Comparison of ENCODE assay signal across 13 mouse cellular contexts in the genomic region with DNA sequence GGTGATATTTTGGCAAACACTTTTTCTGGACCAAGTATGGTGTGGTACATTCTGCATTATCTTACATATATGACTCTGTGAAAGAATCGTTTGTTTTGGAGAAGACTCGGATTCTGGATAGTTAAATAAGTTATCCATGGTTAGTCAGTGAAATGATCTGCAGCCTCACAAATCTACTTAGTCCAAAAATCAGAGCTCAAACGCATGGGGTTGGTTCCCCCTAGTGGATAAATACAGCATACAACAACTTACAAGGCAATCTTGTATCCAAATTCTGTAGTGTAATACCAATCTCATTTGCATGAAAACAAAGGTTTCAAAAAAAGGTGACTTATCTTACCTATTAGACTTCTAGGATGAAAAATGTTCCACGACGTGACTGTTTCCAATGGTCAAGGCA. TPM values are rescaled to one million over a fixed set of nuclear protein-coding genes. Genes with fewer than 3 reads are reported as not detected.
DNase-seq lines count a peak whose midpoint lies in the region; ATAC-seq and TF ChIP-seq lines count a peak whose summit lies in the region.
"Had no signal": no experiment of that assay in that cellular context is flagged by ENCODE, and none has a peak within 500 bp of the region (broad histone marks: within the 10 kb centered on the region; RNA-seq: fewer than 3 reads in every experiment).

No protein-coding gene starts in this region.

- no peak for DNase-seq in heart, adult 2 months
- no peak for DNase-seq in heart, adult 18-20 months
- peak; percentile 8 for DNase-seq in lung, postnatal 0 days (ENCODE audit: low spot score)
- DNase-seq in lung, adult 2 months = no peak
- peak; percentile 53 for DNase-seq in R1 (ENCODE audit: low read depth, low spot score)
- peak; percentile 55 for DNase-seq in retina, embryonic 14.5 days (ENCODE audit: low spot score)
- DNase-seq in adrenal gland, adult 18-20 months (ENCODE audit: low spot score in 2 of 2) = no peak
- no peak for DNase-seq in gastrocnemius, postnatal 10 days
- DNase-seq: cerebellum, adult 11-12 months; heart, postnatal 36 days; thymus, adult 2 months had no signal

- no peak overlapping the region for H3K27ac ChIP-seq in heart, adult 2 months
- H3K27ac ChIP-seq in lung, postnatal 0 days (ENCODE audit: low read length) = no peak overlapping the region

- peak; percentile 25 for TF ChIP-seq CTCF in heart, adult 2 months (IDR thresholded peaks at IDR 0.05)
- peak; percentile 21 for TF ChIP-seq CTCF in lung, postnatal 0 days (IDR thresholded peaks at IDR 0.05)
- no peak for TF ChIP-seq CTCF in lung, adult 2 months (IDR thresholded peaks at IDR 0.05; ENCODE audit: insufficient read depth, low read length)

- H3K27me3 ChIP-seq in heart, adult 2 months (ENCODE audit: control insufficient read depth, insufficient read depth, low read length) = no peaks in the 10 kb centered on the region
- no peaks in the 10 kb centered on the region for H3K27me3 ChIP-seq in lung, postnatal 0 days (replicated peaks; ENCODE audit: insufficient read depth, low read length)
- H3K27me3 ChIP-seq: megakaryocyte, embryonic 14.5 days had no signal

- H3K4me2 ChIP-seq in lung, postnatal 0 days (replicated peaks; ENCODE audit: low read depth, low read length) = no peak overlapping the region

- H3K4me3 ChIP-seq in heart, adult 2 months = no peak overlapping the region
- no peak overlapping the region for H3K4me3 ChIP-seq in lung, postnatal 0 days (ENCODE audit: low read depth, low read length)
- no peak overlapping the region for H3K4me3 ChIP-seq in lung, adult 2 months (replicated peaks; ENCODE audit: extremely low read depth, low read depth, low read length)
- H3K4me3 ChIP-seq: megakaryocyte, embryonic 14.5 days had no signal

- no peaks in the 10 kb centered on the region for H3K9me3 ChIP-seq in lung, postnatal 0 days (ENCODE audit: low read length)
- H3K9me3 ChIP-seq: megakaryocyte, embryonic 14.5 days had no signal

- no peak overlapping the region for H3K9ac ChIP-seq in heart, adult 2 months (ENCODE audit: low read depth, low read length)
- no peak overlapping the region for H3K9ac ChIP-seq in lung, postnatal 0 days (replicated peaks; ENCODE audit: low read depth)

- no peaks in the 10 kb centered on the region for H3K36me3 ChIP-seq in heart, adult 2 months (ENCODE audit: control insufficient read depth, insufficient read depth, low read length)
- no peaks in the 10 kb centered on the region for H3K36me3 ChIP-seq in lung, postnatal 0 days (ENCODE audit: insufficient read depth, low read length)

- no peak for TF ChIP-seq EP300 in heart, adult 2 months (IDR thresholded peaks at IDR 0.05; ENCODE audit: insufficient read depth, low read depth, low read length)
- TF ChIP-seq EP300 in lung, postnatal 0 days (IDR thresholded peaks at IDR 0.05) = no peak

- WGBS in heart, adult 2 months = 21% methylated on average over 5 of the region's 5 CpGs
- 30% methylated on average over 5 of the region's 5 CpGs for WGBS in lung, postnatal 0 days
- WGBS in lung, adult 2 months = 25% methylated on average over 5 of the region's 5 CpGs

- ATAC-seq in lung, postnatal 0 days = no peak

- H3K4me1 ChIP-seq in heart, adult 2 months (ENCODE audit: control insufficient read depth, insufficient read depth, low read length) = no peaks in the 10 kb centered on the region
- H3K4me1 ChIP-seq in lung, postnatal 0 days (ENCODE audit: insufficient read depth, low read depth, low read length) = no peaks in the 10 kb centered on the region
- H3K4me1 ChIP-seq in lung, adult 2 months (ENCODE audit: control insufficient read depth, insufficient read depth, low read length) = no peaks in the 10 kb centered on the region
- H3K4me1 ChIP-seq: megakaryocyte, embryonic 14.5 days had no signal

- TF ChIP-seq POLR2A in heart, adult 2 months (IDR thresholded peaks at IDR 0.05; ENCODE audit: insufficient read depth, low read depth, low read length) = no peak
- no peak for TF ChIP-seq POLR2A in lung, adult 2 months (IDR thresholded peaks at IDR 0.05; ENCODE audit: borderline replicate concordance, extremely low read depth, low read depth, low read length)

- no peaks in the 10 kb centered on the region for H3K79me2 ChIP-seq in heart, adult 2 months (replicated peaks; ENCODE audit: control insufficient read depth, insufficient read depth, low read length)

- intact Hi-C loops in heart, adult 2 months (cut with DNase I) = no loop called here

RNA-seq across cellular contexts. Expression of a gene that starts 0.4 kb away (rescaled TPM):
- not detected for total RNA-seq in heart, adult 2 months (2021)
- not detected in 2 replicates for polyA plus RNA-seq in heart, adult 2 months (2012; rRNA removed)
- total RNA-seq in heart, adult 18-20 months (2021) = not detected
- polyA plus RNA-seq in lung, postnatal 0 days (2015; fragmentation: Nextera tagmentation; extraction: Ambion mirVana) = not detected in 2 replicates
- polyA plus RNA-seq in lung, adult 2 months (2012; rRNA removed) = not detected in 2 replicates
- not detected for total RNA-seq in adrenal gland, adult 18-20 months (2021)
- total RNA-seq in gastrocnemius, postnatal 10 days (2021) = not detected
- total RNA-seq: heart, postnatal 36 days had no signal
- polyA plus RNA-seq: frontal cortex, adult 2 months; thymus, adult 2 months had no signal

RNA-seq across cellular contexts. Expression of a gene that starts 11.5 kb away (rescaled TPM):
- total RNA-seq in heart, adult 2 months (2021) = not detected
- not detected in 2 replicates for polyA plus RNA-seq in heart, adult 2 months (2012; rRNA removed)
- not detected for total RNA-seq in heart, adult 18-20 months (2021)
- polyA plus RNA-seq in lung, postnatal 0 days (2015; fragmentation: Nextera tagmentation; extraction: Ambion mirVana) = not detected in 2 replicates
- polyA plus RNA-seq in lung, adult 2 months (2012; rRNA removed) = not detected in 2 replicates
- total RNA-seq in adrenal gland, adult 18-20 months (2021) = not detected
- total RNA-seq in gastrocnemius, postnatal 10 days (2021) = not detected
- total RNA-seq: heart, postnatal 36 days had no signal
- polyA plus RNA-seq: frontal cortex, adult 2 months; thymus, adult 2 months had no signal

RNA-seq across cellular contexts. Expression of a gene that starts 20.8 kb away (rescaled TPM):
- total RNA-seq in heart, adult 2 months (2021) = not detected
- polyA plus RNA-seq in heart, adult 2 months (2012; rRNA removed) = not detected in 2 replicates
- not detected for total RNA-seq in heart, adult 18-20 months (2021)
- not detected in 2 replicates for polyA plus RNA-seq in lung, postnatal 0 days (2015; fragmentation: Nextera tagmentation; extraction: Ambion mirVana)
- polyA plus RNA-seq in lung, adult 2 months (2012; rRNA removed) = not detected in 2 replicates
- not detected for total RNA-seq in adrenal gland, adult 18-20 months (2021)
- total RNA-seq in gastrocnemius, postnatal 10 days (2021) = not detected
- total RNA-seq: heart, postnatal 36 days had no signal
- polyA plus RNA-seq: frontal cortex, adult 2 months; thymus, adult 2 months had no signal

RNA-seq across cellular contexts. Expression of a gene that starts 31.7 kb away (rescaled TPM):
- not detected for total RNA-seq in heart, adult 2 months (2021)
- polyA plus RNA-seq in heart, adult 2 months (2012; rRNA removed) = not detected in 2 replicates
- total RNA-seq in heart, adult 18-20 months (2021) = not detected
- not detected in 2 replicates for polyA plus RNA-seq in lung, postnatal 0 days (2015; fragmentation: Nextera tagmentation; extraction: Ambion mirVana)
- not detected in 2 replicates for polyA plus RNA-seq in lung, adult 2 months (2012; rRNA removed)
- not detected for total RNA-seq in adrenal gland, adult 18-20 months (2021)
- total RNA-seq in gastrocnemius, postnatal 10 days (2021) = not detected
- total RNA-seq: heart, postnatal 36 days had no signal
- polyA plus RNA-seq: frontal cortex, adult 2 months; thymus, adult 2 months had no signal

RNA-seq across cellular contexts. Expression of a gene that starts 41.1 kb away (rescaled TPM):
- not detected for total RNA-seq in heart, adult 2 months (2021)
- not detected in 2 replicates for polyA plus RNA-seq in heart, adult 2 months (2012; rRNA removed)
- not detected for total RNA-seq in heart, adult 18-20 months (2021)
- not detected in 2 replicates for polyA plus RNA-seq in lung, postnatal 0 days (2015; fragmentation: Nextera tagmentation; extraction: Ambion mirVana)
- polyA plus RNA-seq in lung, adult 2 months (2012; rRNA removed) = not detected in 2 replicates
- total RNA-seq in adrenal gland, adult 18-20 months (2021) = not detected
- total RNA-seq in gastrocnemius, postnatal 10 days (2021) = not detected
- total RNA-seq: heart, postnatal 36 days had no signal
- polyA plus RNA-seq: thymus, adult 2 months had no signal

Comparison
In these comparisons a context has a peak if more than half of its experiments do, and no peak if none do; other contexts are left out.
1. DNase-seq: peak in lung, postnatal 0 days (single experiment), R1 (single experiment) and retina, embryonic 14.5 days (single experiment); none in heart, adult 2 months (0 of 2), heart, adult 18-20 months (0 of 2), lung, adult 2 months (single experiment), adrenal gland, adult 18-20 months (0 of 2) and gastrocnemius, postnatal 10 days (single experiment).